Mouse (Mus musculus): ENCODE measurements around the gene Lrpprc. TPM values are rescaled to one million over a fixed set of nuclear protein-coding genes. Genes with fewer than 3 reads are reported as not detected.

Lrpprc gene
- polyA plus RNA-seq, 1 experiment from 2014 or later, result 47.5 TPM

DNA sequence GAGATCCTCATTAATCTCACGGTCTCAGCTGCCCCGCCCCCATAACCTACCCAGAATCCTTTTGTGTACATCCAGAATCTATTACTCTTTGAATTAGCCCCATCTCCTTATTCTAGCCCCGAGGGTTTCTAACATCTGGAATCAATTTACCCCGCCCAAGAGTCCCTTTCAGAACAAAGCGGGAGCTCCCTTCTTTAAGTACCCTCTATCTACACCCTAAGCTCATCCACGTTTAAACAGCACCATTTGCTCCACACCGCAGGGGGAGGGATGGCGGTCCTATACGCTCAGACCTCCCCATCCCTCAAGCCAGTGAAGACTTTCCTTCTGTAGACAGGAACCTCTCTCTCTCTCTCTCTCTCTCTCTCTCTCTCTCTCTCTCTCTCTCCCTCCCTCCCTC, 53.9 kb downstream of the Lrpprc start:
- H3K9me3 ChIP-seq (replicated peaks; ENCODE audit: control insufficient read depth, low read length, poor library complexity, severe bottlenecking), result no peaks in the 10 kb centered on the region
- H3K36me3 ChIP-seq (ENCODE audit: control insufficient read depth, insufficient read depth, low read length), result no peaks in the 10 kb centered on the region
- no peak overlapping the region for H3K4me3 ChIP-seq (ENCODE audit: low read depth, low read length)
- 72% methylated on average over 9 of the region's 9 CpGs for WGBS
- H3K4me2 ChIP-seq (ENCODE audit: low read length), result no peak overlapping the region
- no peak overlapping the region for H3K27ac ChIP-seq (ENCODE audit: low read length)
- H3K4me1 ChIP-seq (ENCODE audit: control insufficient read depth, insufficient read depth, low read length), result 0 out of 2 replicates have a peak, but pooled peaks cover 7% of the 10 kb centered on the region
- no peak overlapping the region for H3K9ac ChIP-seq (ENCODE audit: low read depth, low read length)
- ATAC-seq, result no peak
- H3K27me3 ChIP-seq (ENCODE audit: control insufficient read depth, insufficient read depth, low read depth, low read length), result no peaks in the 10 kb centered on the region

DNA sequence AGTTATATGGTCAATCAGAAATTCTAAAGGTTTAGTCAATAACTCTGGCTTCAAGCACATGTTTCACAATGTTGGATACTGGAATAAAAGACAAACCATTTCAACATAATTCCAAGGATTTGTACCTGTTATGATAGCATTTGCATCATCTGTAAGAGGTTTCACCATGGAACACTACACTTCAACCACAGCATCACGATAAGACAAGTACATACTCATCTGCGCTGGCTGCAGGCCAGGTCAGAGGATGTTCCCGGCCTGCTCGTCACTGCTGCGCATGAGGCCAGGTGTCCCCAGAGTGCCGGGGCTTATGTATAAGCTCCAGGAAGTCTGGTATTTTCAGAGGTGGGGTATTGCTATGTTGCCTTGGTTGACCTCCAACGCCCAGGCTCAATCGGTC, 58.0 kb downstream of the Lrpprc start:
- WGBS, result 93% methylated on average over 8 of the region's 8 CpGs
- no peak for ATAC-seq
- H3K27ac ChIP-seq (ENCODE audit: low read length), result 0 out of 2 replicates have a peak overlapping the region, but pooled peaks have one; percentile 20
- no peaks in the 10 kb centered on the region for H3K27me3 ChIP-seq (ENCODE audit: control insufficient read depth, insufficient read depth, low read depth, low read length)
- no peaks in the 10 kb centered on the region for H3K4me1 ChIP-seq (ENCODE audit: control insufficient read depth, insufficient read depth, low read length)
- H3K9ac ChIP-seq (ENCODE audit: low read depth, low read length), result no peak overlapping the region
- no peak overlapping the region for H3K4me3 ChIP-seq (ENCODE audit: low read depth, low read length)
- H3K36me3 ChIP-seq (ENCODE audit: control insufficient read depth, insufficient read depth, low read length), result peaks cover 7% of the 10 kb centered on the region; the same call in 1 of the 2 replicates
- H3K9me3 ChIP-seq (replicated peaks; ENCODE audit: control insufficient read depth, low read length, poor library complexity, severe bottlenecking), result no peaks in the 10 kb centered on the region
- H3K4me2 ChIP-seq (ENCODE audit: low read length), result no peak overlapping the region

DNA sequence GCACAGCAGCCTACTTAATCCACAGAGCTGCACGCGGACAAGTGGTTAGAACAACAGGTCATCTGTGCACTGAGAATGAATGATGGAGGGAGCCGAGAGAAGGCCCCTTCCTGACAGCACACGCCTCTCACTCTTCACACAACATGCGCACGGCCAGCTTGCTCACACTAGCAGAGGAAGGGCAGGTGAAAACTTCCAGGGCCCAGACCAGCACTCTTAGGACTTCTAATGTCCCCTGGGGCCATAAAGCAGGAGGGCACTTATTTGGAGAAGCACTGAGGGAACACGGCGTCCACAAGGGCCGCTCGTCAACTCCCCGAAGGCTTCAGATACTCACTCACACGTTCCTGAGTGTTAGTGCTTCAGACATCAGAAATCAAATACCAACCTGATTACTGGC, 59.2 kb downstream of the Lrpprc start:
- WGBS, result 93% methylated on average over 12 of the region's 12 CpGs
- H3K9ac ChIP-seq (ENCODE audit: low read depth, low read length), result no peak overlapping the region
- H3K4me2 ChIP-seq (ENCODE audit: low read length), result no peak overlapping the region
- no peak overlapping the region for H3K4me3 ChIP-seq (ENCODE audit: low read depth, low read length)
- no peaks in the 10 kb centered on the region for H3K4me1 ChIP-seq (ENCODE audit: control insufficient read depth, insufficient read depth, low read length)
- H3K36me3 ChIP-seq (ENCODE audit: control insufficient read depth, insufficient read depth, low read length), result peaks cover 7% of the 10 kb centered on the region; the same call in 1 of the 2 replicates
- no peak overlapping the region for H3K27ac ChIP-seq (ENCODE audit: low read length)
- H3K27me3 ChIP-seq (ENCODE audit: control insufficient read depth, insufficient read depth, low read depth, low read length), result no peaks in the 10 kb centered on the region
- ATAC-seq, result no peak
- no peaks in the 10 kb centered on the region for H3K9me3 ChIP-seq (replicated peaks; ENCODE audit: control insufficient read depth, low read length, poor library complexity, severe bottlenecking)

DNA sequence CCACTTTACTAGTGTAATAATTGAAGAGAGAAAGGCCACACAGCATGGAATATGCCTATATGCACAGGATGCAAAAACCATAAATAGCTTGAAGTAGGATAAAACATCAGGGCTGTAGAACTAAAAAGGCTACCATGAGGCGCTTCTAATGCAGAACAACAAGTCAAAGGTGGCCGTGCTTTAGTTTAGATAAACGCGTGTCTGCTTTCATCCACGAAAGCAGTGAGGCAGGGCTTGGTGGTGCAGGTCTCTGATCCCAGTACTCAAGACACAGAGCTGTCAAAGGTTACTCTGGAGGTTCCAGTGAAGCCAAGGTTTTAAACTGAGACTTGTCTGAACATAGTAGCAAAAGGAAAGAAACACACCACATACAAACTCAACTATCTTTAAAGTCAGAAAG, 61.4 kb downstream of the Lrpprc start:
- H3K4me3 ChIP-seq (ENCODE audit: low read depth, low read length), result no peak overlapping the region
- H3K27me3 ChIP-seq (ENCODE audit: control insufficient read depth, insufficient read depth, low read depth, low read length), result no peaks in the 10 kb centered on the region
- no peaks in the 10 kb centered on the region for H3K9me3 ChIP-seq (replicated peaks; ENCODE audit: control insufficient read depth, low read length, poor library complexity, severe bottlenecking)
- H3K4me1 ChIP-seq (ENCODE audit: control insufficient read depth, insufficient read depth, low read length), result no peaks in the 10 kb centered on the region
- no peak overlapping the region for H3K9ac ChIP-seq (ENCODE audit: low read depth, low read length)
- no peak overlapping the region for H3K27ac ChIP-seq (ENCODE audit: low read length)
- peaks cover 7% of the 10 kb centered on the region; the same call in 1 of the 2 replicates for H3K36me3 ChIP-seq (ENCODE audit: control insufficient read depth, insufficient read depth, low read length)
- ATAC-seq, result no peak
- no peak overlapping the region for H3K4me2 ChIP-seq (ENCODE audit: low read length)
- WGBS, result 94% methylated on average over 5 of the region's 5 CpGs

DNA sequence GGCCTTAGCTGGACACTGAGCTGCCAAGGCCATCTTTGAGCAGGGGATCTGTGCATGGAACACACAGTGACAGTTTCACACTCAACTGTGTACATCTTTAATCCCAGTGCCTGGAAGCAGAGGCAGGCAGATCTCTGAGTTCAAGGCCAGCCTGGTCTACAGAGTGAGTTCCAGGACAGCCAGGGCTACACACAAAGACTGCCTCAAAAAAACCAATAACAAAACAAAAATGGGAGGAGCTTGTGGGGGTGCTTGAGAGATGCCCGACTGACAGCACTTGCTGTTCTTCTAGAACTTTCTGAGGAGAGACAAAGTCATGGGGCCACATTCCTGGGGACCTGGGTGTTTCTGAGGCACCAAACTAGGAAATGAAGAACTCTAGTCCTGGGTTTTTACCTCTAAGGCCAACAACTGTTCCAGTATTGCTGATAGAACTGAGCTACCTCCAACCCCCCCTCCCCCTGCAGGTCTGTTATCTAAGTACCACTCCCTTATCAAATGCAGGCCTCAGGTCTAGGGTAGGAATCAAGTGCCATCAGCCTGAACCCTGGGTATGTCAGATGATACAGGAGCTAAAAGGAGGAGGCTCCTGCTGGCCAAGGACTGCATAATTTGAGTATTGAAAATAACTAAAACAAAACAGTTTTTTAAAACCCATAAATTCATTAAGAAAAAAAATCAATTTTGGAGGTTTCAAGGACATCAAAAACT, 62.2 kb downstream of the Lrpprc start:
- Histone ChIP-seq H3K27me3 (ENCODE audit: control insufficient read depth, insufficient read depth, low read depth, low read length) (no peaks in the 10 kb centered on the region), H3K4me1 (ENCODE audit: control insufficient read depth, insufficient read depth, low read length) (no peaks in the 10 kb centered on the region), H3K36me3 (ENCODE audit: control insufficient read depth, insufficient read depth, low read length) (peaks cover 7% of the 10 kb centered on the region; the same call in 1 of the 2 replicates), H3K27ac (ENCODE audit: low read length) (no peak overlapping the region), H3K9ac (ENCODE audit: low read depth, low read length) (no peak overlapping the region), H3K4me2 (ENCODE audit: low read length) (no peak overlapping the region), H3K4me3 (ENCODE audit: low read depth, low read length) (no peak overlapping the region), H3K9me3 (replicated peaks; ENCODE audit: control insufficient read depth, low read length, poor library complexity, severe bottlenecking) (no peaks in the 10 kb centered on the region)
- ATAC-seq, result no peak
- WGBS, result 88% methylated on average over 1 of the region's 1 CpGs

DNA sequence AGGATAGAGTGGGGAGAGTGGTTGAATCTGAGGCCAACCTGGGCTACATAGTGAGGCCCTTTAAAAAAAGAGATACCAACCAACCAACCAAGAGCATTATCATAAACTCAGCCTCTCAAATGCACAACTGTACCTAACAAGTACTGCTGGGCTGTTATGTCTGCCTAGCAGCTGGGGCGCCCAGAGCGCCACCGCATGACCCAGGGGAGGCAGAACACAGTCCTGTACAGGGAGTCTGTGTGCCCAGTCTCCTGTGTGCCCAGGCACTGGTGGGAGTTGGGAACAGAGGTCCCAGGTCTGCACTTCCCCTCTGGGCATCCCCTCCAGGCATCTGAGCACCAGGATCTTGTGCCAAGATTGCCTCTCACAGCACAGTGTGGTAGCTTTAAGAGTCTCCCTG, 65.4 kb downstream of the Lrpprc start:
- H3K4me3 ChIP-seq (ENCODE audit: low read depth, low read length), result no peak overlapping the region
- ATAC-seq, result no peak

DNA sequence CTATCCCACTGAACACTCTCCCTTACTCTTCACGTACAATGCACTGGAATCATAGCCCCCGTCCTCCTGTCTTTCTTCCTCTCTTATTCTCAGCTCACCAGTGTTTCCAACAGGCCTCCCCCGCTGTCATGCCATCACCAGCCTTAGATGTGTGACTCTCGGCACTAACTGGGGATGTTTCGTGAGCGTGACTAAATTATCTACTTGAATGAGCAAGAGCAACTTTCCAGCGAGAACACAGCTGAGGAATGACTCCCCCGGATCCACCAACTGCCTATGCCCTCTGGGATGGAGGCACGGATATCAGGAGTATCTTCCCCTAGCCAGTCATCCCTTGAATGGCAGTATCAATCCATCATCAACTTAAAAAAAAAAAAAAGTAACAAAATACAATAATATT, 66.6 kb downstream of the Lrpprc start:
- Histone ChIP-seq H3K4me1 (ENCODE audit: control insufficient read depth, insufficient read depth, low read length) (no peaks in the 10 kb centered on the region), H3K9ac (ENCODE audit: low read depth, low read length) (no peak overlapping the region), H3K27ac (ENCODE audit: low read length) (no peak overlapping the region), H3K4me3 (ENCODE audit: low read depth, low read length) (no peak overlapping the region), H3K4me2 (ENCODE audit: low read length) (no peak overlapping the region), H3K36me3 (ENCODE audit: control insufficient read depth, insufficient read depth, low read length) (peaks cover 8% of the 10 kb centered on the region; the same call in 1 of the 2 replicates), H3K27me3 (ENCODE audit: control insufficient read depth, insufficient read depth, low read depth, low read length) (no peaks in the 10 kb centered on the region), H3K9me3 (replicated peaks; ENCODE audit: control insufficient read depth, low read length, poor library complexity, severe bottlenecking) (no peaks in the 10 kb centered on the region)
- ATAC-seq, result no peak
- WGBS, result 65% methylated on average over 9 of the region's 9 CpGs

More for the DNA sequence above, 65.4 kb downstream of the Lrpprc start:
- WGBS, result 92% methylated on average over 3 of the region's 3 CpGs
- H3K4me2 ChIP-seq (ENCODE audit: low read length), result no peak overlapping the region
- no peaks in the 10 kb centered on the region for H3K27me3 ChIP-seq (ENCODE audit: control insufficient read depth, insufficient read depth, low read depth, low read length)
- H3K27ac ChIP-seq (ENCODE audit: low read length), result no peak overlapping the region
- no peaks in the 10 kb centered on the region for H3K4me1 ChIP-seq (ENCODE audit: control insufficient read depth, insufficient read depth, low read length)
- no peak overlapping the region for H3K9ac ChIP-seq (ENCODE audit: low read depth, low read length)
- H3K36me3 ChIP-seq (ENCODE audit: control insufficient read depth, insufficient read depth, low read length), result peaks cover 8% of the 10 kb centered on the region; the same call in 1 of the 2 replicates
- no peaks in the 10 kb centered on the region for H3K9me3 ChIP-seq (replicated peaks; ENCODE audit: control insufficient read depth, low read length, poor library complexity, severe bottlenecking)

DNA sequence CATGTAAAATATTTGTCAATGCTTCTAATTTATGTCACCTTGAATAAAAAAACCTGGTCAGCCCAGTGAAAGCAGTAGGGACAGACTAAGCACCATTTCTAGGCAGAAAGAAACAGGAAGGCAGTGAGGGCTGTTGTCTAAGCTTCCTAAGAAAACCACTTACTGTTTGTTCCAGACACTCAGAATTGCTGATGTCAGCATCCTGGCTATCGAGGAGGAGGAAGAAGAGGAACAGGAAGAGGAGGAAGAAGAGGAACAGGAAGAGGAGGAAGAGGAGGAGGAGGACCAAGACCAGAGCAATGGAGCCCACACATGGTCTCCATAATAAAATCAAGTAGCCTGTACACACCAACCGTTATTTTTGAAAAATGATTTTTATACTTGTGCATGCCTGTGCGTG, 71.5 kb downstream of the Lrpprc start:
- H3K4me1 ChIP-seq (ENCODE audit: control insufficient read depth, insufficient read depth, low read length), result no peaks in the 10 kb centered on the region
- no peak overlapping the region for H3K9ac ChIP-seq (ENCODE audit: low read depth, low read length)
- H3K4me3 ChIP-seq (ENCODE audit: low read depth, low read length), result no peak overlapping the region
- no peak for ATAC-seq
- no peak overlapping the region for H3K4me2 ChIP-seq (ENCODE audit: low read length)
- no peaks in the 10 kb centered on the region for H3K27me3 ChIP-seq (ENCODE audit: control insufficient read depth, insufficient read depth, low read depth, low read length)
- no peak overlapping the region for H3K27ac ChIP-seq (ENCODE audit: low read length)
- H3K36me3 ChIP-seq (ENCODE audit: control insufficient read depth, insufficient read depth, low read length), result peaks cover 8% of the 10 kb centered on the region; the same call in 1 of the 2 replicates
- no peaks in the 10 kb centered on the region for H3K9me3 ChIP-seq (replicated peaks; ENCODE audit: control insufficient read depth, low read length, poor library complexity, severe bottlenecking)
- whole genome bisulfite sequencing, result 91% methylated on average over 3 of the region's 3 CpGs

DNA sequence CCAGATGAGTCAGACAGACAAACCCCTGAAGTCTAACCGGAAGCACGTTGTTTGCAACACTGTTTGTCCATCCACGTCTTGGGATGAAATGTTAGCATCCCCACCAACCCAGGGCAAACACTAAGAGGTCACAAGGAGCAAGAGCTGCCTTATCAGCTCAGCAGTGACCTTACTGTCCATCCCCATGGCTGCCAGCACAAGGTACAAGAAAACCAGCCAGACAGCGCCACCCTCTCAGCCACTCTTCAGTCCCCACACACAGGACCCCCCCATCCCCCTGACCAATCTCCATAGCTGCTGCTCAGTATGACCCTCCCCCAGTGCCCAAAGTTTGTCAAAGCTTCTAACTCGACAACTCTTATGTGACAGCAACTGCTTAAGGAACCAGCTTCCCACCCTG, 73.2 kb downstream of the Lrpprc start:
- H3K9ac ChIP-seq (ENCODE audit: low read depth, low read length), result no peak overlapping the region
- WGBS, result 79% methylated on average over 5 of the region's 5 CpGs
- no peak overlapping the region for H3K4me2 ChIP-seq (ENCODE audit: low read length)
- peaks cover 8% of the 10 kb centered on the region; the same call in 1 of the 2 replicates for H3K36me3 ChIP-seq (ENCODE audit: control insufficient read depth, insufficient read depth, low read length)
- no peak overlapping the region for H3K27ac ChIP-seq (ENCODE audit: low read length)
- no peaks in the 10 kb centered on the region for H3K27me3 ChIP-seq (ENCODE audit: control insufficient read depth, insufficient read depth, low read depth, low read length)
- H3K4me3 ChIP-seq (ENCODE audit: low read depth, low read length), result no peak overlapping the region
- H3K9me3 ChIP-seq (replicated peaks; ENCODE audit: control insufficient read depth, low read length, poor library complexity, severe bottlenecking), result no peaks in the 10 kb centered on the region
- ATAC-seq, result no peak
- peaks cover 5% of the 10 kb centered on the region; the same call in 1 of the 2 replicates for H3K4me1 ChIP-seq (ENCODE audit: control insufficient read depth, insufficient read depth, low read length)

All from midbrain, embryonic 16.5 days (tissue).